Mouse (Mus musculus) adrenal gland (tissue): Measurements from ENCODE around the gene March1.
"Not testable (repeated sequence)": the region's sequence is repeated elsewhere in the genome, so short reads cannot be mapped to it uniquely, and the experiment has no call there.

Experiments
- intact Hi-C: fragments of 180-260 bp; cut with DNase I; formaldehyde crosslinking; loops from one replicate; pipeline ENCODE4 v1.15.1; 2025

March1 gene

GRCm38 (mm10) chr8:66269546-66269945 is 651.8 kb downstream of the March1 start:
- intact Hi-C loops = no loop called here

- intact Hi-C loops = no loop called here
These were observed 652.4 kb downstream of the March1 start for GRCm38 (mm10) chr8:66270116-66270515.

- intact Hi-C loops = no loop called here
These were observed 700.1 kb downstream of the March1 start for GRCm38 (mm10) chr8:66317824-66318223.

GRCm38 (mm10) chr8:66323045-66323807 is 705.5 kb downstream of the March1 start:
- intact Hi-C loops = loop anchor here (5.0 kb wide), 1 partner anchor 119 kb away; no protein-coding TSS in a partner anchor

- intact Hi-C loops = no loop called here
These were observed 708.7 kb downstream of the March1 start for GRCm38 (mm10) chr8:66326396-66326795.

- intact Hi-C loops = no loop called here
These were observed 714.5 kb downstream of the March1 start for GRCm38 (mm10) chr8:66332206-66332605.

GRCm38 (mm10) chr8:66334265-66334664 is 716.6 kb downstream of the March1 start:
- intact Hi-C loops = no loop called here

GRCm38 (mm10) chr8:66339551-66339950 is 721.9 kb downstream of the March1 start:
- intact Hi-C loops = no loop called here

GRCm38 (mm10) chr8:66342928-66343327 is 725.2 kb downstream of the March1 start:
- intact Hi-C loops = no loop called here

GRCm38 (mm10) chr8:66362882-66363801 is 745.4 kb downstream of the March1 start:
- intact Hi-C loops = no loop called here

GRCm38 (mm10) chr8:66383694-66384373 is 766.1 kb downstream of the March1 start:
- intact Hi-C loops = no loop called here

GRCm38 (mm10) chr8:66386008-66386407 is 768.3 kb downstream of the March1 start:
- intact Hi-C loops = no loop called here

- intact Hi-C loops = no loop called here
These were observed 771.0 kb downstream of the March1 start for GRCm38 (mm10) chr8:66388693-66389092.

GRCm38 (mm10) chr8:66391554-66391953 is 773.9 kb downstream of the March1 start:
- intact Hi-C loops = no loop called here

- intact Hi-C loops = no loop called here
These were observed 775.2 kb downstream of the March1 start for GRCm38 (mm10) chr8:66392900-66393299.

- intact Hi-C loops = no loop called here
These were observed 776.4 kb downstream of the March1 start for GRCm38 (mm10) chr8:66394148-66394547.

- intact Hi-C loops = no loop called here
These were observed 780.1 kb downstream of the March1 start for GRCm38 (mm10) chr8:66397811-66398210.

GRCm38 (mm10) chr8:66400050-66400449 is 782.4 kb downstream of the March1 start:
- intact Hi-C loops = no loop called here

- intact Hi-C loops = no loop called here
These were observed 787.2 kb downstream of the March1 start for GRCm38 (mm10) chr8:66404711-66405414.

- intact Hi-C loops = not testable (repeated sequence)
These were observed 788.1 kb downstream of the March1 start for GRCm38 (mm10) chr8:66405796-66406195.
